In genomic region chr11:114195291-114195690, GRCm38 (mm10) we compare ENCODE assay signal across 30 mouse cellular contexts.
"Had no signal": no experiment of that assay in that cellular context is flagged by ENCODE, and none has a peak within 500 bp of the region (broad histone marks: within the 10 kb centered on the region; RNA-seq: fewer than 3 reads in every experiment).

No protein-coding gene starts in this region.

- H3K27ac ChIP-seq: left cerebral cortex, adult 2 months; limb, embryonic 13.5 days; limb, embryonic 15.5 days; liver, embryonic 12.5 days; liver, embryonic 13.5 days; liver, embryonic 14.5 days; liver, embryonic 15.5 days; lung, embryonic 15.5 days; macrophage; midbrain, embryonic 10.5 days; midbrain, embryonic 12.5 days; midbrain, embryonic 13.5 days; midbrain, embryonic 15.5 days; neural tube, embryonic 12.5 days; neural tube, embryonic 13.5 days had no signal

- ATAC-seq: liver, embryonic 12.5 days; liver, postnatal 0 days; lung, postnatal 0 days; midbrain, embryonic 13.5 days; midbrain, embryonic 15.5 days; midbrain, embryonic 16.5 days had no signal

- H3K4me1 ChIP-seq: liver, embryonic 12.5 days; liver, embryonic 15.5 days had no signal

- H3K9ac ChIP-seq: limb, embryonic 13.5 days; limb, embryonic 15.5 days; liver, embryonic 12.5 days; liver, embryonic 13.5 days; liver, embryonic 14.5 days; liver, embryonic 15.5 days; liver, postnatal 0 days; lung, embryonic 14.5 days; lung, embryonic 15.5 days; midbrain, embryonic 12.5 days; midbrain, embryonic 13.5 days; midbrain, embryonic 15.5 days; neural tube, embryonic 12.5 days; neural tube, embryonic 13.5 days had no signal

- H3K4me3 ChIP-seq: left cerebral cortex, adult 2 months; limb, embryonic 13.5 days; limb, embryonic 15.5 days; liver, embryonic 12.5 days; liver, embryonic 13.5 days; liver, embryonic 15.5 days; lung, embryonic 15.5 days; megakaryocyte, embryonic 14.5 days; midbrain, embryonic 10.5 days; midbrain, embryonic 12.5 days; midbrain, embryonic 13.5 days; midbrain, embryonic 15.5 days; myocyte; neural tube, embryonic 12.5 days; neural tube, embryonic 13.5 days had no signal

- DNase-seq: left cerebral cortex, postnatal 4 days; liver; liver, embryonic 13.5 days; liver, postnatal 0 days; lung, adult 18-20 months; lung, adult 2 months; lung, embryonic 14.5 days; lung, postnatal 10 days; lung, postnatal 14 days; lung, postnatal 36 days; lung, postnatal 4 days had no signal

- H3K9me3 ChIP-seq: limb, embryonic 15.5 days; liver, embryonic 13.5 days; liver, embryonic 15.5 days; midbrain, embryonic 12.5 days; midbrain, embryonic 15.5 days had no signal

- H3K4me2 ChIP-seq: limb, embryonic 13.5 days; limb, embryonic 15.5 days; liver, embryonic 11.5 days; liver, embryonic 12.5 days; liver, embryonic 13.5 days; liver, embryonic 15.5 days; lung, embryonic 14.5 days; lung, embryonic 15.5 days; midbrain, embryonic 12.5 days; midbrain, embryonic 13.5 days; midbrain, embryonic 15.5 days; neural tube, embryonic 12.5 days; neural tube, embryonic 13.5 days had no signal

- H3K36me3 ChIP-seq: limb, embryonic 13.5 days; limb, embryonic 15.5 days; liver, embryonic 12.5 days; liver, embryonic 13.5 days; liver, embryonic 15.5 days; lung, embryonic 15.5 days; midbrain, embryonic 10.5 days; midbrain, embryonic 12.5 days; midbrain, embryonic 13.5 days; midbrain, embryonic 15.5 days; neural tube, embryonic 12.5 days; neural tube, embryonic 13.5 days had no signal

- H3K27me3 ChIP-seq: limb, embryonic 15.5 days; liver, embryonic 12.5 days; liver, embryonic 13.5 days; liver, embryonic 15.5 days; lung, embryonic 15.5 days; midbrain, embryonic 15.5 days; neural tube, embryonic 12.5 days; neural tube, embryonic 13.5 days had no signal
